Mouse (Mus musculus) hindbrain, embryonic 14.5 days (tissue): ENCODE results near the gene Ptpn12. TPM values are rescaled to one million over a fixed set of nuclear protein-coding genes. Genes with fewer than 3 reads are reported as not detected.

Experiments used
- ATAC-seq: fragments of 200-750 bp; cut with Nextera tagmentation; 2 replicates; pipeline ENCODE4 v1.8.0; 2017; ENCODE audit warnings: moderate number of reproducible peaks, mild to moderate bottlenecking, moderate TSS enrichment, moderate library complexity; ENCODE audit not compliant: low FRiP score
- DNase-seq: peaks from one replicate; pipeline ENCODE4 v3.0.0-alpha.2; 2015; ENCODE audit warnings: low spot score
- H3K27ac ChIP-seq: fragments of 300-500 bp; sonication (generic); 2 replicates; pipeline ENCODE4 v1.5.1; 2014; ENCODE audit warnings: mild to moderate bottlenecking, moderate library complexity
- H3K27me3 ChIP-seq: fragments of 300-500 bp; sonication (generic); 2 replicates; pipeline ENCODE4 v1.6.1; 2014; ENCODE audit warnings: mild to moderate bottlenecking, low read length, mixed read lengths; ENCODE audit not compliant: control insufficient read depth, insufficient read depth
- H3K36me3 ChIP-seq: fragments of 300-500 bp; sonication (generic); replicated peaks from 2 replicates; pipeline ENCODE4 v1.6.1; 2014; ENCODE audit not compliant: control insufficient read depth, insufficient read depth
- H3K4me1 ChIP-seq: fragments of 300-500 bp; sonication (generic); replicated peaks from 2 replicates; pipeline ENCODE4 v1.6.1; 2014; ENCODE audit warnings: antibody characterized with exemption, low read length, mixed read lengths; ENCODE audit not compliant: control insufficient read depth, insufficient read depth
- H3K4me2 ChIP-seq: fragments of 300-500 bp; sonication (generic); replicated peaks from 2 replicates; pipeline ENCODE4 v1.6.1; 2014; ENCODE audit warnings: mild to moderate bottlenecking, moderate library complexity
- H3K4me3 ChIP-seq: fragments of 300-500 bp; sonication (generic); replicated peaks from 2 replicates; pipeline ENCODE4 v1.5.1; 2014; ENCODE audit warnings: mild to moderate bottlenecking, low read length
- H3K9ac ChIP-seq: fragments of 300-500 bp; sonication (generic); 2 replicates; pipeline ENCODE4 v1.6.1; 2014
- H3K9me3 ChIP-seq: fragments of 300-500 bp; sonication (generic); 2 replicates; pipeline ENCODE4 v1.6.1; 2016; ENCODE audit warnings: low read length; ENCODE audit not compliant: control insufficient read depth
- WGBS: fragments of 180-500 bp; shearing (Covaris S2); extraction: QIAGEN DNeasy Blood & Tissue Kit; methylation state at CpG from one replicate; pipeline ENCODE4 v1.1.7; 2014; 5-methylcytosine and 5-hydroxymethylcytosine counted together
- polyA plus RNA-seq: library from polyadenylated mRNA; unstranded; fragments of >200 nt; fragmentation: Nextera tagmentation; extraction: Ambion mirVana; gene quantifications from 2 replicates; pipeline ENCODE4 v1.2.1, GENCODE M21; 2014

The Ptpn12 gene
- polyA plus RNA-seq, 1 experiment from 2014 or later = 28.9 TPM

- 0 out of 2 replicates have a peak, but pooled peaks cover under 1% of the 10 kb centered on the region for H3K36me3 ChIP-seq
- H3K27me3 ChIP-seq = no peaks in the 10 kb centered on the region
- H3K4me1 ChIP-seq = peaks cover 19% of the 10 kb centered on the region
- WGBS = 58% methylated on average over 11 of the region's 11 CpGs
- DNase-seq = no peak
- peak; percentile 63; the same call in 1 of the 2 replicates for ATAC-seq
- no peak overlapping the region for H3K27ac ChIP-seq
- no peaks in the 10 kb centered on the region for H3K9me3 ChIP-seq
- H3K4me3 ChIP-seq = no peak overlapping the region
- no peak overlapping the region for H3K9ac ChIP-seq
- no peak overlapping the region for H3K4me2 ChIP-seq
Observed at GRCm38 (mm10) chr5:21033382-21034056, 22.2 kb downstream of the Ptpn12 start.

- peaks cover 19% of the 10 kb centered on the region for H3K4me1 ChIP-seq
- no peak overlapping the region for H3K27ac ChIP-seq
- no peak overlapping the region for H3K9ac ChIP-seq
- H3K9me3 ChIP-seq = no peaks in the 10 kb centered on the region
- H3K27me3 ChIP-seq = no peaks in the 10 kb centered on the region
- H3K4me2 ChIP-seq = no peak overlapping the region
- WGBS = 64% methylated on average over 3 of the region's 3 CpGs
- DNase-seq (no peak), ATAC-seq (no peak)
- H3K36me3 ChIP-seq = peaks cover 7% of the 10 kb centered on the region; the same call in 1 of the 2 replicates
- no peak overlapping the region for H3K4me3 ChIP-seq
Observed at GRCm38 (mm10) chr5:21032626-21033025, 23.1 kb downstream of the Ptpn12 start.

DNA sequence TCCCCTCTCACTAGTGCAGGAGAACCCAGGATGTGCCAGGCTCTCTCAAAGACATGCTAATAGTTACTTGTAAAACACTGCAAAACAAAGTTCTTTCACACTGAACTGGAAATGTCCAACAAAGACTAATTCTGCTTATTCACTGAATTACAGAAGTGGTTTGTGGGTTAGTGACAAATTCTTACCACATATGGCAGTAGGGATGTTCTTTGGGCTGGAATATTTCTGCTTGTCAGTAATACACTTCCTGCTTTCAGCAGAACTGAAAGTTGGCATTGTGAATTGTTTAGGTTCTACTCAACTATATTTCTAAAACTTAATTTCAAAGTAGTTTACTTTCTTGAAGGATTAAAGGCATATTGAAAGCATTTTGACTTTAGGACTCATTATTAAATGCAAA, 25.5 kb downstream of the Ptpn12 start:
- H3K36me3 ChIP-seq = peaks cover 13% of the 10 kb centered on the region; the same call in 1 of the 2 replicates
- peaks cover 19% of the 10 kb centered on the region for H3K4me1 ChIP-seq
- H3K27ac ChIP-seq = no peak overlapping the region
- no peaks in the 10 kb centered on the region for H3K27me3 ChIP-seq
- DNase-seq = no peak
- H3K4me2 ChIP-seq = no peak overlapping the region
- no peaks in the 10 kb centered on the region for H3K9me3 ChIP-seq
- no peak overlapping the region for H3K4me3 ChIP-seq
- H3K9ac ChIP-seq = no peak overlapping the region
- ATAC-seq = no peak

GRCm38 (mm10) chr5:21017075-21017474, 38.6 kb downstream of the Ptpn12 start:
- H3K27me3 ChIP-seq = no peaks in the 10 kb centered on the region
- WGBS = 55% methylated on average over 5 of the region's 5 CpGs
- no peak for DNase-seq
- H3K4me2 ChIP-seq = no peak overlapping the region
- H3K4me3 ChIP-seq = no peak overlapping the region
- no peaks in the 10 kb centered on the region for H3K4me1 ChIP-seq
- ATAC-seq = no peak
- H3K36me3 ChIP-seq = peaks cover 84% of the 10 kb centered on the region
- H3K9me3 ChIP-seq = no peaks in the 10 kb centered on the region
- H3K9ac ChIP-seq = no peak overlapping the region
- no peak overlapping the region for H3K27ac ChIP-seq

DNA sequence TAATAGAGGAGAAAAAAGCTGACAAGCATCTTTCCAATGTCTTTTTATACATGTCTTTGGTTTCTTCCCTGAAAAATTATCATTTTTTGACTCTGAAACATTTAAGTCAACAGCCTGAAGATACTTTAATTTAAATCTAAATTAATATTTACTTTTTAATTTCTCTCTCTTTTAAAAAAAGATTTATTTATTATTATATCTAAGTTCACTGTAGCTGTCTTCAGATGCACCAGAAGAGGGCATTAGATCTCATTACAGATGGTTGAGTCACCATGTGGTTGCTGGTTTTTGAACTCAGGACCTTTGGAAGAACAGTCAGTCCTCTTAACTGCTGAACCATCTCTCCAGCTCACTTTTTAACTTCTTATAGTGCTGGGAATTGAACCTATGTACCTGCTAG, 44.8 kb downstream of the Ptpn12 start:
- ATAC-seq (no peak), DNase-seq (no peak)
- peaks cover 84% of the 10 kb centered on the region for H3K36me3 ChIP-seq
- no peak overlapping the region for H3K4me2 ChIP-seq
- H3K27me3 ChIP-seq = no peaks in the 10 kb centered on the region
- H3K9me3 ChIP-seq = no peaks in the 10 kb centered on the region
- H3K9ac ChIP-seq = no peak overlapping the region
- no peaks in the 10 kb centered on the region for H3K4me1 ChIP-seq
- no peak overlapping the region for H3K4me3 ChIP-seq
- no peak overlapping the region for H3K27ac ChIP-seq

DNA sequence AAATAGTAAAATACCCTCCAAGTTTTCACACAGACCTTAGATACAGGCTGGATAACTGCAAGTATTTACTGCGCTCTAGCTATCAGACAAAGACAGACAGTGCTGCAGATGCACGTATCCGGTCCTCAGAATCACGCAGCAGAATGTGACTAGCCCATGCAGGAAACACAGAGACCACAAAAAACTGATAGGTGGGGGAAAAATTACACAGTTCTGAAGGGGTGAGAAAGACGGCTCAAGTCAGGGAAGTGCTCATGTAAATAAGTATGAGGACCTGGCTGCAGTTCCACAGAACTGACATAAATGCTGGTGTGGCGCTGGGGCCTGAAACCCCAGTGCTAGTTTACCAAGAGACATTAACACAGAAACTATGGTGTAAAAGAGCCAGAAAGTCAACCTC, 53.0 kb downstream of the Ptpn12 start:
- DNase-seq (no peak), ATAC-seq (no peak)
- H3K9me3 ChIP-seq = 0 out of 2 replicates have a peak, but pooled peaks cover 4% of the 10 kb centered on the region
- 97% methylated on average over 6 of the region's 6 CpGs for WGBS
- H3K27ac ChIP-seq = no peak overlapping the region
- H3K4me1 ChIP-seq = no peaks in the 10 kb centered on the region
- no peak overlapping the region for H3K4me2 ChIP-seq
- no peak overlapping the region for H3K9ac ChIP-seq
- H3K27me3 ChIP-seq = no peaks in the 10 kb centered on the region
- no peak overlapping the region for H3K4me3 ChIP-seq
- H3K36me3 ChIP-seq = peaks cover 84% of the 10 kb centered on the region

DNA sequence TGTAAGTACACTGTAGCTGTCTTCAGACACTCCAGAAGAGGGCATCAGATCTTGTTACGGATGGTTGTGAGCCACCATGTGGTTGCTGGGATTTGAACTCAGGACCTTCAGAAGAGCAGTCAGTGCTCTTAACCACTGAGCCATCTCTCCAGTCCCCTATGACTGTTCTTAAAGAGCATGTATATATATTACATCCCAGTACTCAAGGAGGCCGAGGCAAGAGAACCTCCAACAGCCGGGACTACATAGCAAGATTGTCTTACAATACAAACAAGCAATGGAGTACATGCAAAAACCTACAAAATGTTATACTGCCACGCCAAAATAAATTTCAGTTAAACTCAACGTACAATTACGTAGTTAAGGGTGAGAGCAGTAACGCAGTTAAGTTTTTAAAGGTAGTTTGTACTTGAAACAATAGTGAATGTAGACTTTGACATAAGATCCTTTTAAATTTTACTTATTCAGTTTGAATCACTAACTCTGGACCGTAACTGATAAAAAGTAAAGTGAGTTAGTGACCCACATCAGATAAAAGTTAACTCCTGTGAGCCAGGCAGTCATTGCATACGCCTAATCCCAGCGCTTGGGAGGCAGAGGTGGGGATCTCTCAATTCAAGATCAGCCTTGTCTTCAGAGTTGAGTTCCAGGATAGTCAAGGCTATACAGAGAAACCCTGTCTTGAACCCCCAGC, 53.9 kb downstream of the Ptpn12 start:
- Histone ChIP-seq H3K4me2 (no peak overlapping the region), H3K27me3 (no peaks in the 10 kb centered on the region), H3K4me3 (no peak overlapping the region), H3K4me1 (no peaks in the 10 kb centered on the region), H3K27ac (no peak overlapping the region), H3K9me3 (0 out of 2 replicates have a peak, but pooled peaks cover 4% of the 10 kb centered on the region), H3K9ac (no peak overlapping the region), H3K36me3 (peaks cover 86% of the 10 kb centered on the region)
- DNase-seq (no peak), ATAC-seq (no peak)
- WGBS = 98% methylated on average over 10 of the region's 10 CpGs

DNA sequence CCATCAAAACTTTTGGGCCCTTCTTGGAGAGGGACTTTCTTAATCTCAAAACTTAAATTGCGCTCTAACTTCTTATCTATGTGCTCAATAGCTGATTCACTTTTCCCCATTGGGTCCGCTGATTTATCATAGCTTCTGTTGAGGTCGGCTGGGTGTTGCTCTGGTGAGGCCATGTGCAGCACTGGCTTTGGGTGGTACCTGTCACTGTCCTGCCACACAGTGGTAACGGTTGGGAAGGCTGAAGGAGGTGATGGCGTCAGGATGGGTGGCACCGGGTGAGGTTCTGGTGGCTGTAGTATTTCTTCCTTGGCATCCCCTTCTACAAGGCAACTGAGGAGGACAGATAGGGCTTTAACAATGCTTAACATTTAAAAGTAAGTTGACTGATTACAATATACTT, 57.3 kb downstream of the Ptpn12 start:
- Histone ChIP-seq H3K4me2 (no peak overlapping the region), H3K9ac (no peak overlapping the region), H3K27ac (no peak overlapping the region), H3K36me3 (peaks cover 92% of the 10 kb centered on the region), H3K4me1 (no peaks in the 10 kb centered on the region), H3K27me3 (no peaks in the 10 kb centered on the region), H3K4me3 (no peak overlapping the region), H3K9me3 (0 out of 2 replicates have a peak, but pooled peaks cover 4% of the 10 kb centered on the region)
- DNase-seq (no peak), ATAC-seq (no peak)
- 94% methylated on average over 6 of the region's 6 CpGs for WGBS

DNA sequence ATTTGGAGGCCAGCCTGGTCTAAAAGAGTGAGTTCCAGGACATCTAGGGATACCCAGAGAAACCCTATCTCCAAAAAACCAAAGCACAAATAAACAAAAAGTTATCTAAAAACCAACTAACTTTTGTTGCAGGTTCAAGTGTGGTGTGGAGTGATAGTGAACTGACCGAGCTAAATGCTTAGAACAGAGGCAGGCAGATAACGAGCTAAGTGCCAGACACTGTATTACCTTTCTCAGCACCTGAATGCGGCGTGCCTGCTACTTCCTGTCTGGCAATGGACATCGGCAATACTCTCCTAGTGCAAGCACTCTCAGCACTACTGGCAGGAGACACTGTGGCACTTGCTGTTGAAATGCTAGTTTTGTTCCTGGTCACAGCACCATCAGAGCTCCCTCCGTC, 58.2 kb downstream of the Ptpn12 start:
- DNase-seq = no peak
- Histone ChIP-seq H3K36me3 (peaks cover 90% of the 10 kb centered on the region), H3K9me3 (0 out of 2 replicates have a peak, but pooled peaks cover 4% of the 10 kb centered on the region), H3K9ac (no peak overlapping the region), H3K4me3 (no peak overlapping the region), H3K27me3 (no peaks in the 10 kb centered on the region), H3K27ac (no peak overlapping the region), H3K4me1 (no peaks in the 10 kb centered on the region), H3K4me2 (no peak overlapping the region)
- no peak for ATAC-seq
- 93% methylated on average over 6 of the region's 6 CpGs for WGBS
